Mouse (Mus musculus): ENCODE results near the gene Higd1b. TPM values are rescaled to one million over a fixed set of nuclear protein-coding genes. Genes with fewer than 3 reads are reported as not detected.

The Higd1b gene
- polyA plus RNA-seq (2017; shearing (Covaris generic)) = not detected

GRCm38 (mm10) chr11:102835549-102835948 lies at the start of gene Higd1b:
Gene Higd1b (plus strand): TSS chr11:102835849.

GRCm38 (mm10) chr11:102819021-102819782 lies 16.4 kb upstream of the Higd1b start, which contains the start of gene Gjc1:
Gene Gjc1 (minus strand): TSS chr11:102819700.

GRCm38 (mm10) chr11:102880585-102881313 lies 45.1 kb downstream of the Higd1b start, which contains the start of the genes Eftud2 and Ccdc103:
Gene Eftud2 (minus strand): TSS chr11:102880985.
Gene Ccdc103 (plus strand): TSS chr11:102881204.

GRCm38 (mm10) chr11:102884616-102885219 lies 49.1 kb downstream of the Higd1b start, which contains the start of gene Fam187a:
Gene Fam187a (plus strand): TSS chr11:102885169.

Other genes with a start within 250 kb of the Higd1b start
- not detected for gene Fzd2, start 231.5 kb upstream of the Higd1b start, polyA plus RNA-seq (2017; shearing (Covaris generic))
- gene Meioc, start 172.1 kb upstream of the Higd1b start, polyA plus RNA-seq (2017; shearing (Covaris generic)) = not detected
- 34.4 TPM for gene Ccdc43, start 138.1 kb upstream of the Higd1b start, polyA plus RNA-seq (2017; shearing (Covaris generic))
- 0.20 TPM for gene Adam11, start 74.4 kb upstream of the Higd1b start, polyA plus RNA-seq (2017; shearing (Covaris generic))
- 0.20 TPM for gene Gjc1, start 16.1 kb upstream of the Higd1b start, polyA plus RNA-seq (2017; shearing (Covaris generic))
- gene Eftud2, start 45.1 kb downstream of the Higd1b start, polyA plus RNA-seq (2017; shearing (Covaris generic)) = 122 TPM
- not detected for gene Ccdc103, start 45.4 kb downstream of the Higd1b start, polyA plus RNA-seq (2017; shearing (Covaris generic))
- gene Fam187a, start 49.3 kb downstream of the Higd1b start, polyA plus RNA-seq (2017; shearing (Covaris generic)) = not detected
- not detected for gene Gfap, start 65.1 kb downstream of the Higd1b start, polyA plus RNA-seq (2017; shearing (Covaris generic))
- 0.89 TPM for gene Kif18b, start 89.3 kb downstream of the Higd1b start, polyA plus RNA-seq (2017; shearing (Covaris generic))
- gene C1ql1, start 110.8 kb downstream of the Higd1b start, polyA plus RNA-seq (2017; shearing (Covaris generic)) = not detected
- gene Nmt1, start 192.3 kb downstream of the Higd1b start, polyA plus RNA-seq (2017; shearing (Covaris generic)) = 72.9 TPM
- 8.9 TPM for gene Dcakd, start 192.5 kb downstream of the Higd1b start, polyA plus RNA-seq (2017; shearing (Covaris generic))

Measured in effector memory CD4-positive, alpha-beta T cell, adult 7 months (primary cell).